Mouse (Mus musculus) monocyte, adult 5-6 weeks (primary cell): ENCODE data around the gene Sly. TPM values are rescaled to one million over a fixed set of nuclear protein-coding genes. Genes with fewer than 3 reads are reported as not detected.
"Not testable (repeated sequence)": the region's sequence is repeated elsewhere in the genome, so short reads cannot be mapped to it uniquely, and the experiment has no call there.

Experiments
- ATAC-seq: fragments of 153-309, 156-312 bp; replicated peaks from 2 replicates; pipeline ENCODE4 v1.8.0; 2017; ENCODE audit warnings: mild to moderate bottlenecking; ENCODE audit not compliant: low TSS enrichment, insufficient number of reproducible peaks, severe bottlenecking, poor library complexity, low FRiP score
- total RNA-seq: library from RNA; stranded (forward); fragments of 200-1000, 200-491, 200-594 nt; gene quantifications from 3 replicates; pipeline ENCODE4 v1.2.3, GENCODE M21; 2017

The Sly gene
- not detected in 3 replicates for total RNA-seq

DNA sequence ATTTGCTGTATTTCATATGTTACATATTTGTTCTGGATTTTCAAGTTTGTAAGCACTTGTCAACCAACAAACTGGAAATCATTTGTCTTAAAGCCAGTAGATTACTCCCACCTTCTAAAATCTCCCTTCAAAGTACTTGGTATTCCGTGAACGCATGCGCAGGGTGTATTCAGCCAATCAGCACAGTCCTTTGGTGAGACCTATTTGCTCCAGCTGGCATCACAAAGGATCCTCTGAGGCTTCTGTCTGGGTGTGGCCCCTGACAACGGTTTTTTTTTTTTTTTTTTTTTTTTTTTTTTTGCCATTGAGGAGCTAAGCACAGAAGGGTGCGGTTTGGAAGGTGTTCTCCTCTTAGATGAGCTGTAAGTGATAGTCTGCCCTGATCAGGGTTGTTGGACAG lies at the start of gene Sly:
Sly (plus strand) TSS at position 301 of the 400 bp plus-strand sequence.
- ATAC-seq: not testable (repeated sequence)
